Mouse (Mus musculus) olfactory bulb, adult 2 months (tissue): Measurements from ENCODE around the gene Atf7. TPM values are rescaled to one million over a fixed set of nuclear protein-coding genes. Genes with fewer than 3 reads are reported as not detected.

Experiments used
- H3K27ac ChIP-seq: fragments of 200-500 bp; 2 replicates; pipeline ENCODE4 v1.5.1; 2012; ENCODE audit warnings: low read depth, low read length; ENCODE audit not compliant: insufficient read depth
- H3K4me1 ChIP-seq: fragments of 200-500 bp; 2 replicates; pipeline ENCODE4 v1.6.1; 2012; ENCODE audit warnings: low read length; ENCODE audit not compliant: control insufficient read depth, insufficient read depth
- H3K4me3 ChIP-seq: fragments of 200-500 bp; 2 replicates; pipeline ENCODE4 v1.5.1; 2012; ENCODE audit warnings: mild to moderate bottlenecking, low read depth, low read length, moderate library complexity; ENCODE audit not compliant: insufficient read depth
- CTCF ChIP-seq: fragments of 200-500 bp; IDR thresholded peaks from 2 replicates; pipeline ENCODE4 v1.5.1; 2012; ENCODE audit warnings: low read depth, mild to moderate bottlenecking, low read length, moderate library complexity; ENCODE audit not compliant: insufficient read depth
- POLR2A ChIP-seq: fragments of 200-500 bp; IDR thresholded peaks from 2 replicates; pipeline ENCODE4 v1.6.1; 2012; ENCODE audit warnings: mild to moderate bottlenecking, low read depth, low read length, moderate library complexity; ENCODE audit not compliant: insufficient read depth
- WGBS: fragments of 180-500 bp; shearing (Covaris S2); methylation state at CpG from one replicate; pipeline ENCODE4 v1.1.7; 2018; 5-methylcytosine and 5-hydroxymethylcytosine counted together
- polyA plus RNA-seq: library from polyadenylated mRNA; stranded (reverse); fragments of >200 nt; gene quantifications from 2 replicates; pipeline ENCODE4 v1.2.4, GENCODE M21; 2012; ENCODE audit warnings: low replicate concordance; ENCODE audit not compliant: missing spikeins, insufficient read depth, insufficient read length

The Atf7 gene
- polyA plus RNA-seq, 1 experiment, result not detected

DNA sequence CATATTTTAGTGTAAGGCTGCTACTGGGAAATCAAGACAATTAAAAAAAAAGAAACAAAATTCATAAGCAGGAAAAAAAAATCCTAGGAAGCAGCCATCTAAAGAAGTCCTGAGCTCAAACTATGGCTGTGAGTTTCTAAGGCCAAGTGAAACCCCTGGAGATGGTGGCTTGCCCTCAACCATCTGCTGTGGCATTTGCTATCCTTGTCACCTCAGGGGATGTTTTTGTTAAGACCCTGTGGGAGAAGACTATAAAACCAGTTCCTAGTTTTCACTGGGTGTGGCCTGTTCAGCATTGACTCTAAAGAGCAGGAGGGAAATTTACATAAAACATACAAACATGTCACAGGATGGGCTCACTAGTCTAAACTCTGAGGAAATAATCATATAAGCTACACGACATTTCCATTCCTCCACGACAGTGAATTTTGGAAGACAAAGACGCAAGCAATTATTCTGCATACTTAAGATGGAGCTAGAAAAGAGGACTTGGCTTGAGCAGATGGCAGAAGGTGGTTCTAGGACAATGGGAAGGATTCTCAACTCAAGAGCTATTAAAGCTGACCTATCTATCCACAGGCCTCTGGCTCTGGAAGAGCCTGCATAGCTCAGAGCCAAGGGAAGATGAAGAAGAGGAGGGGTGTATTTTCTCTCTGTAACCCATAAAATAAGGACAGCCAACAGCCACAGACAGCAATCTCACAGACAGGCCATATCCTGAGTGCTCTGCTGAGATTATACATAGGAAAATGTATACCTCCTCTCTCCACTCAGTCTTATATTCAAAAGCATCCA, 93.0 kb downstream of the Atf7 start:
- TF ChIP-seq POLR2A (no peak), CTCF (no peak)
- 88% methylated on average over 3 of the region's 3 CpGs for WGBS
- H3K27ac ChIP-seq, result no peak overlapping the region
- H3K4me1 ChIP-seq, result no peaks in the 10 kb centered on the region
- H3K4me3 ChIP-seq, result no peak overlapping the region

DNA sequence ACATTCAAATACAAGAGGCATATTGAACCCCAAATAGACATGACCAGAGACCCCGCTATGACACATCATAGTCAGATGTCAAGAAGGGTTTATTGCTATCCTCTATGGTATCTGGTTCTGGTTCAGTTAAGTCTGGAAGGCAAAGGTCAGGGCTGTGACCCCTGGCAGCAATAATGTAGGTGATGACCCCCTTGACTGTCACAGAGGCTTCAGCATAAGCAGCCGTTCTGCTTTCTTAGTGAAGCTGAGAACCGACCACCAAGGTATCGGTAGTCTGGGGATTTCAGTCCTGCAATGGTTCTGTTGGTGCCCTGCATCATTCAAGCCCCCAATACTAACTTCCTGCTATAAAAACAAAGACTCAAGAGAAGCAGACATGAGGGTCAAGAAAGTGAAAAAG, 93.7 kb downstream of the Atf7 start:
- no peaks in the 10 kb centered on the region for H3K4me1 ChIP-seq
- TF ChIP-seq POLR2A, result no peak
- no peak for TF ChIP-seq CTCF
- H3K4me3 ChIP-seq, result no peak overlapping the region
- no peak overlapping the region for H3K27ac ChIP-seq
- 93% methylated on average over 4 of the region's 4 CpGs for WGBS

DNA sequence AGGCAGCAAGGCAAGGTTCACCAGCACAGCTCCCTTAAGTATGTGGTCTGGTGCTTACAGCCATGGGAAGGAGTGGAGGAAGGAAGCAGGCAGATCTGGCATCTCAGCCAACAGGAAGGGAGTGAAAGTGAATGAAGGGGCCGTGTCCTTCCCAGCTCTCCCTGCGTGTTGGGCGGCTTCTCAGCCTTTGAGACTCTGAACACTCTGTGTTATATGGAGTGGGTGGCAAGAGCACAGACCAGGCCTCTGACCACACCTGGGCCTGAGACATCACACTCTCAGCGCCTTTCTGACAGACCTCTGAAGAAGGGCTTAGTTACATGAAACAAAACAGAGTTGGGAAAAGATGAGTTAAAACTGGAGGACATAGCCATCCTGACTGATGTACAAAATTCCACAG, 94.7 kb downstream of the Atf7 start:
- TF ChIP-seq CTCF (no peak), POLR2A (no peak)
- H3K4me3 ChIP-seq, result no peak overlapping the region
- no peak overlapping the region for H3K27ac ChIP-seq
- no peaks in the 10 kb centered on the region for H3K4me1 ChIP-seq
- 85% methylated on average over 4 of the region's 4 CpGs for WGBS

DNA sequence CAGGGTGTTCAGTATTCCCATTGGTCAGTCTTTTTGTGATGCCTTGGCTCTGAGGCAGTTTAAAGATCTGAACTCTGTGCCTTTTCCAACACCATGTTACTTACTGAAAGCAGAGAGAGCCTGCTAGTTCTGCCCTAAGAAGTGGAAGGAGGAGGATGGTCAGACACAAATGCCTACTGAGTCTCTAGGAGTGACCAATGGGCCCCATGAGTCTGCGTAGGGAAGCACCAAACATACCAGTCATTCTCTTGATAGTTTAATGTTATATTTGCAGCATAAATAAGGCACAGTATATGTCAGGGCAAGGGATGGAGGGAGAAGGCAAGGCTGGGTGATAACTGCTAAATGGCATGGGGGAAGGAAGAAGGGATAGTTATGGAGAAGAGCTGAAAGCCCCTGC, 96.9 kb downstream of the Atf7 start:
- TF ChIP-seq POLR2A (no peak), CTCF (no peak)
- H3K4me3 ChIP-seq, result no peak overlapping the region
- no peak overlapping the region for H3K27ac ChIP-seq
- WGBS, result 97% methylated on average over 1 of the region's 1 CpGs
- H3K4me1 ChIP-seq, result no peaks in the 10 kb centered on the region

DNA sequence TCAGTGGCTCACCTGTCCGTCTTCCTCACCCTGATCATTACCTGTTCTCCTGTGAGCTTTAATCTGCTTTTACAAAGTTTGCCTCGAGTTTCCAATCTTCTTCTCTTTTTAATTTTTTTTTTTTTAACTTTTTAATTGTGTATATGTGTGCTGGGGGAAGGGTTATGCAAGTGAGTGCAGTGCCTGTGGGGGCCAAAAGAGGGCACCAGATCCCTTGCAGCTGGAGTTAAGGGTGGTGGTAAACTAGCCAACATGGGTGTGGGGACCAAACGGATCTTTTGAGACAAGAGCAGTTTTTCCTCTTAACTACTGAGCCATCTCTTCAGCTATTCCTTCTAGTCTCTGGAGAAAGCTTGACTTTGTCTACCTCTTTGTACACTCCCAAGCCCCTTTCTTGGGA, 97.3 kb downstream of the Atf7 start:
- WGBS, result 70% methylated on average over 3 of the region's 3 CpGs
- H3K4me3 ChIP-seq, result no peak overlapping the region
- TF ChIP-seq CTCF, result 0 out of 2 replicates have a peak, but pooled peaks have one; percentile 14
- TF ChIP-seq POLR2A, result no peak
- H3K4me1 ChIP-seq, result no peaks in the 10 kb centered on the region
- no peak overlapping the region for H3K27ac ChIP-seq

DNA sequence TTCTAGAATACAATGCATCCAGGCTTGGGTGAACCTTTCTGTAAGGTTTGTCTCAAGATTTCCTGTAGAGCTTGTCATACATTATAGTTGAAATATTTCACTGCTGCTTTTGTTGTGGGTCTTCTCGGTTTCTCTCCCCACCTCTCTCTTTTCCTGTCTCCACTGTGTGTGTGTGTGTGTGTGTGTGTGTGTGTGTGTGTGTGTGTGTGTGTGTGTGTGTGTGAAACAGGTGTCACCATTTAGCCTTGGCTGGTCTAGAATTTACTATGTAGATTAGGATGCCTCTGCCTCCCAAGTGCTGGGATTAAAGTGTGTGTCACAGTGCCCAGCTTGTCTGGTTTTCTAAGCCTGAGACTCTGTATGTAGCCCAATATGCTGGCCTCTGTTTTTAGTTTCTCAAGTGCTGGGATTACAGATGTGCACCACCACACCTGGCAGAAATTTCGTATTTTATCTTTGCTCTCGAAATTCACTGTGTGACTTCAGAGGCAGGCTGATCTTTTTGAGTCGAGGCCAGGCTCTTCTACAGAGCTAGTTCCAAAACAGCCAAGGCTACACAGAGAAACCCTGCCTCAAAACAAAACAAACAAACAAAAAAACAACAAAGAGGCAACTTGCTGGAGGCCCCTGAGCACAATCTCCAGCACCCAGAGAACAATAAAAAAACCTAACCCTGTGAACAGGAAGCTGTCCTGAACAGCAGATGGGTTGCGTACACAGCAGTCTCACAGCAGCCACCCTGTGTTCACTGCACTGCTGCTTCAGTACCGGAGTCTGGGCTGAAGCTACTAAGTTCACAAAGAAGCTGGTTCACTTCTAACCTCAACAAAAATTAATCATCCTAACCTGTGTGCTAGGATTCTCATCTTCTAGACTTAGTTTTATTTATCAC, 98.9 kb downstream of the Atf7 start:
- 82% methylated on average over 6 of the region's 6 CpGs for WGBS
- TF ChIP-seq CTCF (no peak), POLR2A (no peak)
- H3K4me3 ChIP-seq, result no peak overlapping the region
- no peak overlapping the region for H3K27ac ChIP-seq
- H3K4me1 ChIP-seq, result no peaks in the 10 kb centered on the region

DNA sequence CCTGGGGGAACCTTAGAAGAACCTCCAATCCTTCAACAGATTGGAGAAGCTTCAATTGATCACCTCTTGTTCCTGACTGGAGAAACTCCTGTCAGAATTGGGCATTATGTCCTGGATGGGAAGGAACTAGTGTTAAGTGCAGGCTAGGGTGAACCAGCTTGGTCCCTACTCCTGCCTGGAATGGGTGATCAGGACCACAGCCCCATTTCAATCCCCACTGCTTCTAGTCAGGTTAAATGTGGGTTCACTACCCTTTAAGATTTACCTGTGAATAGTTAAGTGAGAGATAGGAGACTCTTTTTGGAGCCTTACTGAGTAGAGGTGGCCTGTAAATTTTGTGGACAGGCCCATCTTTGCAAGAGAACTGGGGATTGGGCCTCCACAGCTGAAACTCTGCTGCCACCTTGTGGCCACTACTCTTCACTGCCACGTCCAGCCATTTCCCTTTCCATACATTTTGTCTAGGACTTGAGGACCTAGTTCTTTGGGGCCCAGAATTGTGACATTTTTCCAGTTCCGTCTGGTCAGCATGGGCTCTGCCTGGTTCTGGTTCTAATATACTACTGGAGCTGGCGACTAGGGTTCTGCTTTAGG, 100.3 kb downstream of the Atf7 start, which contains the start of gene Npff:
Gene Npff (minus strand): TSS at position 51 of the 594 bp plus-strand sequence.
- Histone ChIP-seq H3K27ac (no peak within 1 kb of the TSS), H3K4me1 (0 out of 2 replicates have a peak, but pooled peaks cover 6% of the 10 kb centered on the region), H3K4me3 (no peak within 1 kb of the TSS)
- WGBS, result 6% methylated on average over 3 of the region's 3 CpGs
- no peak for TF ChIP-seq POLR2A
- TF ChIP-seq CTCF, result peak; percentile 59

DNA sequence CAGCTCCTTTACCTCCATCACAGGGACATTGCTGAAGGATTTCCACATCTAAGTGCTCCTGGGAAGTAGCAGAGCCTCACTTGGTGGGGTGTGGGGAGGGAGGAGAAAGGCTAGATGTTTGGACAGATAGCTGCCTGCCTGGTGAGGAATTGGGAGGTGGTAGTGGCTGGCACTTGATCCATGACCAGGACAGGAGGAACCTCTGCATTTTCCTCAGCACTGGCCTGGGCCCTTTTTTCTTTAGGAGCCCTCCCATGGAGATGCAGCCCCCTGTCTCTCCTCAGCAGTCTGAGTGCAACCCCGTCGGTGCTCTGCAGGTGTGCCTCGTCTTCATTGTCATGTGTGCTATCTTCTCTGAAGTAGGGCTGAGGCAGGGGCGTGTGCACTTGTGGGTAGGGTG, 103.8 kb downstream of the Atf7 start:
- WGBS, result 85% methylated on average over 4 of the region's 4 CpGs
- Histone ChIP-seq H3K27ac (no peak overlapping the region), H3K4me3 (no peak overlapping the region), H3K4me1 (peaks cover 10% of the 10 kb centered on the region)
- no peak for TF ChIP-seq POLR2A
- TF ChIP-seq CTCF, result no peak
